Mouse (Mus musculus): Measurements from ENCODE around the gene Zfyve27.

GRCm38 (mm10) chr19:42141998-42142397 is 21.8 kb upstream of the Zfyve27 start:
- TF ChIP-seq CTCF (IDR thresholded peaks at IDR 0.05; ENCODE audit: low read depth): no peak
- TF ChIP-seq EP300 (optimal IDR thresholded peaks at IDR 0.05): no peak

Data from stomach, postnatal 0 days (tissue).